Mouse (Mus musculus): ENCODE results near the gene Il6st. TPM values are rescaled to one million over a fixed set of nuclear protein-coding genes. Genes with fewer than 3 reads are reported as not detected.
A peak's percentile ranks its signal among the peaks of the same experiment; 100 is the strongest.
"Not testable (repeated sequence)": the region's sequence is repeated elsewhere in the genome, so short reads cannot be mapped to it uniquely, and the experiment has no call there.

Gene Il6st
- polyA plus RNA-seq, 1 experiment from 2014 or later, result 79.3 TPM

GRCm38 (mm10) chr13:112427136-112427470 lies 36.8 kb upstream of the Il6st start:
- not testable (repeated sequence) for H3K9me3 ChIP-seq (replicated peaks); ATAC-seq (ENCODE audit: insufficient number of reproducible peaks, low FRiP score); H3K4me2 ChIP-seq; H3K4me3 ChIP-seq; H3K27me3 ChIP-seq (replicated peaks); H3K9ac ChIP-seq; H3K36me3 ChIP-seq
- 68% methylated on average over 4 of the region's 4 CpGs for WGBS
- H3K4me1 ChIP-seq (replicated peaks), result peaks cover 33% of the 10 kb centered on the region
- H3K27ac ChIP-seq (ENCODE audit: poor library complexity, severe bottlenecking), result peak overlapping the region; percentile 96; the same call in 1 of the 2 replicates

GRCm38 (mm10) chr13:112427521-112427920 lies 36.3 kb upstream of the Il6st start:
- no peak for ATAC-seq (ENCODE audit: insufficient number of reproducible peaks, low FRiP score)
- WGBS, result 88% methylated on average over 15 of the region's 15 CpGs

GRCm38 (mm10) chr13:112433271-112433670 lies 30.6 kb upstream of the Il6st start:
- H3K36me3 ChIP-seq, result no peaks in the 10 kb centered on the region
- no peak overlapping the region for H3K4me3 ChIP-seq
- peaks cover 29% of the 10 kb centered on the region for H3K4me1 ChIP-seq (replicated peaks)
- ATAC-seq (ENCODE audit: insufficient number of reproducible peaks, low FRiP score), result no peak
- no peaks in the 10 kb centered on the region for H3K9me3 ChIP-seq (replicated peaks)
- no peaks in the 10 kb centered on the region for H3K27me3 ChIP-seq (replicated peaks)
- whole genome bisulfite sequencing, result 48% methylated on average over 5 of the region's 5 CpGs
- H3K9ac ChIP-seq, result no peak overlapping the region
- H3K4me2 ChIP-seq, result no peak overlapping the region
- H3K27ac ChIP-seq (ENCODE audit: poor library complexity, severe bottlenecking), result no peak overlapping the region

More at GRCm38 (mm10) chr13:112427521-112427920, 36.3 kb upstream of the Il6st start:
- Histone ChIP-seq H3K27ac (ENCODE audit: poor library complexity, severe bottlenecking) (no peak overlapping the region), H3K36me3 (no peaks in the 10 kb centered on the region), H3K4me3 (no peak overlapping the region), H3K4me1 (replicated peaks) (peaks cover 33% of the 10 kb centered on the region), H3K4me2 (no peak overlapping the region), H3K9me3 (replicated peaks) (0 out of 2 replicates have a peak, but pooled peaks cover 3% of the 10 kb centered on the region), H3K27me3 (replicated peaks) (no peaks in the 10 kb centered on the region), H3K9ac (no peak overlapping the region)

GRCm38 (mm10) chr13:112435241-112436075 lies 28.4 kb upstream of the Il6st start:
- Histone ChIP-seq H3K9me3 (replicated peaks) (no peaks in the 10 kb centered on the region), H3K4me3 (no peak overlapping the region), H3K4me2 (no peak overlapping the region), H3K36me3 (no peaks in the 10 kb centered on the region), H3K9ac (no peak overlapping the region), H3K27me3 (replicated peaks) (no peaks in the 10 kb centered on the region), H3K27ac (ENCODE audit: poor library complexity, severe bottlenecking) (no peak overlapping the region), H3K4me1 (replicated peaks) (peaks cover 50% of the 10 kb centered on the region)
- ATAC-seq (ENCODE audit: insufficient number of reproducible peaks, low FRiP score), result no peak
- WGBS, result 38% methylated on average over 8 of the region's 8 CpGs

GRCm38 (mm10) chr13:112436288-112436687 lies 27.6 kb upstream of the Il6st start:
- H3K9ac ChIP-seq, result no peak overlapping the region
- no peak overlapping the region for H3K4me2 ChIP-seq
- H3K9me3 ChIP-seq (replicated peaks), result no peaks in the 10 kb centered on the region
- WGBS, result 84% methylated on average over 7 of the region's 7 CpGs
- ATAC-seq (ENCODE audit: insufficient number of reproducible peaks, low FRiP score), result no peak
- H3K27ac ChIP-seq (ENCODE audit: poor library complexity, severe bottlenecking), result no peak overlapping the region
- no peaks in the 10 kb centered on the region for H3K36me3 ChIP-seq
- H3K4me3 ChIP-seq, result no peak overlapping the region
- peaks cover 54% of the 10 kb centered on the region for H3K4me1 ChIP-seq (replicated peaks)
- H3K27me3 ChIP-seq (replicated peaks), result no peaks in the 10 kb centered on the region

GRCm38 (mm10) chr13:112438001-112438868 lies 25.6 kb upstream of the Il6st start:
- no peak overlapping the region for H3K4me2 ChIP-seq
- H3K9ac ChIP-seq, result no peak overlapping the region
- peaks cover 46% of the 10 kb centered on the region for H3K4me1 ChIP-seq (replicated peaks)
- H3K27me3 ChIP-seq (replicated peaks), result no peaks in the 10 kb centered on the region
- no peaks in the 10 kb centered on the region for H3K9me3 ChIP-seq (replicated peaks)
- H3K27ac ChIP-seq (ENCODE audit: poor library complexity, severe bottlenecking), result no peak overlapping the region
- ATAC-seq (ENCODE audit: insufficient number of reproducible peaks, low FRiP score), result no peak
- H3K36me3 ChIP-seq, result no peaks in the 10 kb centered on the region
- 76% methylated on average over 21 of the region's 21 CpGs for WGBS
- H3K4me3 ChIP-seq, result no peak overlapping the region

GRCm38 (mm10) chr13:112439105-112439818 lies 24.6 kb upstream of the Il6st start:
- 0 out of 2 replicates have a peak overlapping the region, but pooled peaks have one; percentile 23 for H3K9ac ChIP-seq
- WGBS, result 17% methylated on average over 15 of the region's 15 CpGs
- ATAC-seq (ENCODE audit: insufficient number of reproducible peaks, low FRiP score), result peak; percentile 72
- H3K27me3 ChIP-seq (replicated peaks), result no peaks in the 10 kb centered on the region
- H3K9me3 ChIP-seq (replicated peaks), result no peaks in the 10 kb centered on the region
- H3K36me3 ChIP-seq, result no peaks in the 10 kb centered on the region
- H3K4me1 ChIP-seq (replicated peaks), result peaks cover 43% of the 10 kb centered on the region
- H3K27ac ChIP-seq (ENCODE audit: poor library complexity, severe bottlenecking), result peak overlapping the region; percentile 75
- H3K4me3 ChIP-seq, result peak overlapping the region; percentile 6
- H3K4me2 ChIP-seq, result peak overlapping the region; percentile 57

- no peaks in the 10 kb centered on the region for H3K27me3 ChIP-seq (replicated peaks)
- peaks cover 43% of the 10 kb centered on the region for H3K4me1 ChIP-seq (replicated peaks)
- H3K4me2 ChIP-seq, result peak overlapping the region; percentile 57
- H3K27ac ChIP-seq (ENCODE audit: poor library complexity, severe bottlenecking), result peak overlapping the region; percentile 75
- no peaks in the 10 kb centered on the region for H3K9me3 ChIP-seq (replicated peaks)
- 15% methylated on average over 9 of the region's 9 CpGs for WGBS
- peak; percentile 74 for ATAC-seq (ENCODE audit: insufficient number of reproducible peaks, low FRiP score)
- H3K4me3 ChIP-seq, result peak overlapping the region; percentile 6
- 0 out of 2 replicates have a peak overlapping the region, but pooled peaks have one; percentile 23 for H3K9ac ChIP-seq
- H3K36me3 ChIP-seq, result no peaks in the 10 kb centered on the region
Observed at GRCm38 (mm10) chr13:112439917-112440361, 23.9 kb upstream of the Il6st start.

- no peaks in the 10 kb centered on the region for H3K36me3 ChIP-seq
- WGBS, result 65% methylated on average over 8 of the region's 8 CpGs
- no peak overlapping the region for H3K9ac ChIP-seq
- ATAC-seq (ENCODE audit: insufficient number of reproducible peaks, low FRiP score), result no peak
- no peak overlapping the region for H3K4me3 ChIP-seq
- H3K4me2 ChIP-seq, result no peak overlapping the region
- H3K9me3 ChIP-seq (replicated peaks), result no peaks in the 10 kb centered on the region
- H3K27me3 ChIP-seq (replicated peaks), result no peaks in the 10 kb centered on the region
- H3K4me1 ChIP-seq (replicated peaks), result peaks cover 36% of the 10 kb centered on the region
- peak overlapping the region; percentile 75; the same call in 1 of the 2 replicates for H3K27ac ChIP-seq (ENCODE audit: poor library complexity, severe bottlenecking)
Observed at GRCm38 (mm10) chr13:112440668-112441067, 23.2 kb upstream of the Il6st start.

GRCm38 (mm10) chr13:112442867-112443529 lies 20.9 kb upstream of the Il6st start:
- no peaks in the 10 kb centered on the region for H3K9me3 ChIP-seq (replicated peaks)
- H3K27ac ChIP-seq (ENCODE audit: poor library complexity, severe bottlenecking), result no peak overlapping the region
- H3K4me3 ChIP-seq, result no peak overlapping the region
- no peak overlapping the region for H3K9ac ChIP-seq
- no peak overlapping the region for H3K4me2 ChIP-seq
- H3K27me3 ChIP-seq (replicated peaks), result no peaks in the 10 kb centered on the region
- peaks cover 27% of the 10 kb centered on the region for H3K4me1 ChIP-seq (replicated peaks)
- H3K36me3 ChIP-seq, result no peaks in the 10 kb centered on the region
- WGBS, result 78% methylated on average over 7 of the region's 7 CpGs
- ATAC-seq (ENCODE audit: insufficient number of reproducible peaks, low FRiP score), result no peak
